Mouse (Mus musculus): ENCODE results near the gene Zfp367.

Gene Zfp367

DNA sequence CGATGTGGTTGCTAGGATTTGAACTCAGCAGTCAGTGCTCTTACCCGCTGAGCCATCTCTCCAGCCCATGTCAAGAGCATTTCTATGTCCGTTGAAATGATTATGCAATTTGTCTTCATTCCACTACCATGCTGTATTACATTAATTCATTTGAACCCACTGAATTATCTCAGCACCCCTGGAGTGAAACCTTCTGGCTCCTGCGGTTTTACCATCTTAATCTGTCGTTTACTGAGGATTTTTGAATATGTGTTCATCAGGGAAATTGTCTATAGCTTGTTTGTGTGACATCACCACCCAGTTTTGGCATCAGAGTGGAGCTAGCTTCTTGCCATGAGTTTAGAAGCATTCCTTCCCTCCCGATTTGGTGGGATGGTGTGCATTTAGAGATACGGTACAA is 62.0 kb downstream of the Zfp367 start:
- no peak for DNase-seq (ENCODE audit: low spot score)

- no peak for DNase-seq (ENCODE audit: low spot score)
These were observed 62.7 kb downstream of the Zfp367 start for GRCm38 (mm10) chr13:64090278-64090677.

DNA sequence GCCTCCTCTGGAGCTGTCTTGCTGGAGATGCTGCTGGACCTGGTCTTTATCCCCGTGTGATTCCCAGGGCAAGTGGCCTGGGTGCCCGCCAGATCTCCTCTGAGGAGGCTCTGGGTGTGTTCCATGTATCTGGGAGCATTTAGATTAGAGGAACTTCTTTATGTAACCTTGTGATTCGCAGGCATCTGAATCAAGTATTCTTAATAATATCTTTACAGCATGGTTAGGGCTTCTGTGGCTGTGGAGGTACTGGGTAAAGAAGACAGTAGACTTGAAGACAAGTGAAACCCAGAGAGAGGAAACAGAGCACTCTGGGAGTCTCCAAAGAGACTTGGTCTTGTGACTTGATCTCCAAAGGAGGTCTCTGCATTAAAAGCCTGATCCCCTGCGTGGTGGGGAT is 63.9 kb downstream of the Zfp367 start, which contains the start of gene Hsd17b3:
Gene Hsd17b3 (minus strand): TSS at position 101 of the 400 bp plus-strand sequence.
- DNase-seq (ENCODE audit: low spot score), result no peak

DNA sequence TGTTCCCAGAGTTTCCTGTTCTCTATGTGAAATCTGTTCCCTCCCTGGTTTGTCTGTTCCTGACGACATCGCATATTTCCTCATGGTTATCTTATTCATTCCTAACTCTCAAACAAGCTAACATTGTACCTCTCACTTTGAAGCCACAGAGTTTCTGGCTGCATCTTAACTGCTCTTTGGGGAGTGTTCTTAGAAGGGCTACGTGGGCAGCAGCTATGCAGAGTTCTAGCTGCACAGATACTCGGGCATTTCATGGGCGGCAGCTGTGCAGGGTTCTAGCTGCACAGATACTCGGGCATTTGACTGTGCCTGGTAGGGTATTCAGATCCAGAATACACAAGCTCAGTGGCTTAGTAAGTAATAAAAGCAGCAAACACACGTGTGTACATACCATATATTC is 64.9 kb downstream of the Zfp367 start:
- DNase-seq (ENCODE audit: low spot score), result no peak

DNA sequence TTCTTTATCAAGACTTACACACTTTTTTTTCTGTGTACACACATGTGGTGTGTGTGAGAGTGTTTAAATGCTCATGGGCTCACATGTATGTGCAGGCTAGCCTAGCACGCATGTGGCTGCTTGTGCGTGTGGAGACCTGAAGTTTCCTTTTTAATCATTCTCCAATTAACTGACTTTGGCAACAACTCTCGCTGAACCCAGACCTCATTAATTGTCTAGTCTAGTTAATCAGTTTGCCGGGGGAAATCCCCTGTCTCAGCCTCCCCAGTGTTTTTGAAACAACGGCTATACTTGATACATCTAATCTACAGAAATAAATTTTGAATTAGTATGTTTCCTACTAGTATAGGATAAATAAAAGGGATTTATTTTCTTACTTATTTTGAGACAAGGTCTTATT is 67.0 kb downstream of the Zfp367 start:
- no peak for DNase-seq (ENCODE audit: low spot score)

GRCm38 (mm10) chr13:64083331-64083730 is 69.7 kb downstream of the Zfp367 start:
- DNase-seq (ENCODE audit: low spot score), result no peak
